Mouse (Mus musculus) megakaryocyte, embryonic 14.5 days (primary cell): ENCODE measurements around the gene Fam204a.

Experiments used
- FLI1 ChIP-seq: IDR thresholded peaks from 2 replicates; pipeline ENCODE4 v1.6.1; 2012; ENCODE audit warnings: low read length, inconsistent platforms, mixed read lengths
- GATA1 ChIP-seq: IDR thresholded peaks from 3 replicates; pipeline ENCODE4 v1.6.1; 2012; ENCODE audit warnings: mixed read lengths, low read length, inconsistent platforms, borderline replicate concordance

DNA sequence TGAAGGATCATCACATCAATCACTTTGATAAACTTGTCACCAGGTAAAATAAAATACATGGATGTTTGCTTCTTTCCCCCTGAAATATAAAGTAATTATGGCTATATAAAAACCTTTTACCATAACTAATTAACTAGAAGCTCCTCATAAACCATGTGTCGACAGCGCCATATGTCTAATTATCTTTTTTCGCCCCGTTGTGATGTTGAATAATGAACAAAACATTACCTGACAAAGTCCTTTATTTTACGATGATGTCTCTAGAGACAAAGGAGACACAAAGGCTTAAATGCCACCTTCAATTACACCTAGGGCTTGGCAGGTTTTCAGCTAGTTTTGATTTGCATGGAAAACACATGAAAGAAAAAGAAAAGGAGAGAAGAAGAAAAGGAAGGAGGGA, 34.2 kb upstream of the Fam204a start:
- TF ChIP-seq GATA1 (no peak), FLI1 (no peak)
